Mouse (Mus musculus) embryo, embryonic 9.5 days (tissue): Measurements from ENCODE around the gene Angptl4.

Source experiments
- DNase-seq: peaks from one replicate; pipeline ENCODE4 v3.0.0-alpha.2; 2017; ENCODE audit errors: extremely low spot score

Angptl4 gene

GRCm38 (mm10) chr17:33804745-33805144 lies 23.1 kb upstream of the Angptl4 start:
- no peak for DNase-seq

- DNase-seq: no peak
Observed at GRCm38 (mm10) chr17:33804205-33804604, 22.6 kb upstream of the Angptl4 start.

GRCm38 (mm10) chr17:33802221-33802620 lies 20.6 kb upstream of the Angptl4 start:
- no peak for DNase-seq

DNA sequence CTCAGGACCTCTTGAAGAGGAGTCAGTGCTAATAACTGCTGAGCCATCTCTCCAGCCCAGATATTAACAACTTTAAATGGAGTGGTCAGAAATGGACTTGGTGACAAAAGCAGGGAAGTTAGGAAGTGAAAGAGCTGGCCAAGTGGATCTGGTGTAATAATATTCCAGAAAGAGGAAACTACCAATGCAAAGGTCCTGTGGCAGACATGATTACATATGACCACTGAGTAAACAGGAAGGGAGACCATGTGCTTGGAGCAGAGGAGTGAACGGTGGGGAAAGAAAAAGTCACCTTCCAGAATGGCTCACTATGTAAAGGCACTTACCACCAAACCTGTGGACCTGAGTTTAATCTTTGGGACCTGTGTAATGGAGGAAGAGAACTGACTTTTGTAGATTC lies 17.6 kb upstream of the Angptl4 start:
- no peak for DNase-seq

DNA sequence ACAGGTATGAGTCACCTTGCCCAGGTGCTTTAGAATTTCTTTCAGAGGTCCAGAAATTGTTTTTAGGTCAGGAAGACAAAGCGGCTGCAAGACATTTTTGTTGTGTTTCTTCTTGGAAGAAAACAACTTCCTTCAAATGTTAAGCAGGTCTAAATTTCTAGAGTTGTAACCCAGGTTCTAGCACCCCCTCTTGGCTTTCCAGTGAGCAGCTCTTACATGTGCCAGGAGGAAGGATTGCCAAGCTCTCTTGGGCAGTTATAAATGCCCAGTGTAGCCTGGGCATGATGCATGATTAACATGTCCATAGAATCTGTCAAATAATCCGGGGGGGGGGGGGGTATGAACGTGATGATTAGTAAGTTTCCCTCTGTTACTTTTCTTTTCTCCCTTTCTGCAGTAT lies 16.7 kb upstream of the Angptl4 start:
- no peak for DNase-seq

DNA sequence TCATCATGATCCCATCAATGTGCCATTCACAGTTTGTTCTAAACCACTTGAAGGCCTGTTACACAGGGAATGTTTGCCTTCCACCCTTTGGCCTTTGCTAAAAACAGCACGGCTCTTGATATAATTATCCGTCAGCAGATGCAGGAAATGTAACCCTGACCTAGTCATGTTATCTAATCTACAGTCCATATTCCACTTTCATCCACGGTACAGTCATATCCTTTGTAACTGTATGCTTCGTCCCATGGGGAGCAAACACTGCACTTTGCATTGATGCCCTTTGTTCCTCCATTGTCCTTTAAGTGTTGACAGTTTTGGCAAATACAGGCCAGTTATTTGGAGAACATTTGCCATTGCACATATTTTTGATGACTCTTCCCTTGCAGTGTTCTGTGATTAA lies 7.1 kb upstream of the Angptl4 start:
- DNase-seq: no peak

DNA sequence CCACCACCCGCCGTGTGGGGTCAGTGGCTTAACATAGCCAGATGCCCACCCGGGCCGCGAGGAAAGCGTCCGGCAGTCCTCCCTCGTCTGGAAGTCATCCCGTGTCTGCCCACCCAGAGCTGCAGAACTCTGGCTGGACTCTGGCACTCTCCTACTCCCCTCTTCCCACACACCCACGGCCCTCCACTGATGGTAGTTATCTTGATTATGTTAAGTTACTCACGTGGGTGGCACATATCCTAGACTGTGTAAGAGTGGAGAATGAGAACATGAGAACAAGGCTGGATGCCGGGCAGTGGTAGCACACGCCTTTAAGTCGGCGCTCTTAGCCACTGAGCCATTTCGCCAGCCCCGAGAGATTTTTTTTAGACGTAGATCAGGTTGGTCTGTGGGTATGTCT lies 4.7 kb upstream of the Angptl4 start:
- no peak for DNase-seq

DNA sequence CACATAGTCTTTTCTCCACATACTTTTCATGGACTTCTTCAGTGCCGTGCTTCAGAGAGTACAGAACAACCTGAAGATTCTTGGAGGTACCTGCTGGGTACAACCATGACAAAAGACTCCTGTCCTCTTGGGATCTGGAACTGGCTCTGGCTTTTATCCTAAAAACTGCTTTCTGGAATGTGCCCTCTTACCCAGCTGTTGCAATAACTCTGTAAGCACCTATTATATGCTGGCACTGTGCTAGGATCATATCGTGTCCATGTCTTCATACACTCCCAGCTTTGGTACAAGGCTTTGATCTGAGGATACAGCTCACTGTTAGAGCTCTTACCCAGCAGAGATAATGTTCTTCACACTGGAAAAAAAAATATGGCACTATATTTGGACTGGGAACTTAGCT lies 3.3 kb upstream of the Angptl4 start:
- DNase-seq: no peak

DNA sequence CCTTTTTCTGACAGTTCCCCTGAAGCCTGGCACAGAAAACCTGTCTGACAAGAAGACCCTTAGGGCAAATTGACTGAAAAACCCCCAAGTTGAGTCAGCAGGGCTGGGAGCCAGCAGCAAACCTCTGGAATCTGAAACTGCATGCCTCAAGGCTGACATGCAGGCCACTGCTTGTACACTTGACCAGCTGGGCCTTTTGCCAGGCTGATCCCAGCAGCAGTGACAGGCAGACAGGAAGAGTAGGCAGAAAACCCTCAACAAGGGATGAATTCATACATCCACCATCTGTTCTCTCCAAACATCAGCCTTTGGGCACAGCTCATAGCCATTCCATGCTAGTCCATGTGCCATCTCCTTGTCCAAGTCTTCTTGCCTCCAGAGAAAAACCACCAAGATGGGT lies 1.8 kb upstream of the Angptl4 start:
- no peak for DNase-seq

GRCm38 (mm10) chr17:33782067-33782466 lies 437 bp upstream of the Angptl4 start:
- DNase-seq: no peak

DNA sequence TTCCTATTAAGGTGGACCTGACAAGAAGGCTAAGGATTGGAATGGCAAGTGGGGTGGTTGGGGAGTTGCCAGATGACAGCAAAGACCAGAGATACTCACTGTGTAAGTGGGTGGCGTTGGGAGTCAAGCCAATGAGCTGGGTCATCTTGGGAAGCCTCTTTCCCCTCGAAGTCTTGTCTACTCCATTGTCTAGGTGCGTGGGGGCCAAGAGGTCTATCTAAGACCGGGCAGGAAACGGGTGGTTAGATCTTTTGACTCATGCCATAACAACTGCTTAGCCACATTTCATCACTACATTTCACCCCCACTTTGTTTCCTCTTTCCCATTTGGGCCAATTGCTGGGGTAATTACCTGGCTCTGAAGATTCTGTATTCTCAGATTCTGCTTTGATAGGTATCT lies 1.2 kb downstream of the Angptl4 start:
- no peak for DNase-seq

GRCm38 (mm10) chr17:33779967-33780295 lies 1.7 kb downstream of the Angptl4 start:
- DNase-seq: no peak

GRCm38 (mm10) chr17:33779271-33779966 lies 2.2 kb downstream of the Angptl4 start:
- DNase-seq: peak; percentile 69

- DNase-seq: no peak
Observed at GRCm38 (mm10) chr17:33775287-33775686, 6.3 kb downstream of the Angptl4 start.

DNA sequence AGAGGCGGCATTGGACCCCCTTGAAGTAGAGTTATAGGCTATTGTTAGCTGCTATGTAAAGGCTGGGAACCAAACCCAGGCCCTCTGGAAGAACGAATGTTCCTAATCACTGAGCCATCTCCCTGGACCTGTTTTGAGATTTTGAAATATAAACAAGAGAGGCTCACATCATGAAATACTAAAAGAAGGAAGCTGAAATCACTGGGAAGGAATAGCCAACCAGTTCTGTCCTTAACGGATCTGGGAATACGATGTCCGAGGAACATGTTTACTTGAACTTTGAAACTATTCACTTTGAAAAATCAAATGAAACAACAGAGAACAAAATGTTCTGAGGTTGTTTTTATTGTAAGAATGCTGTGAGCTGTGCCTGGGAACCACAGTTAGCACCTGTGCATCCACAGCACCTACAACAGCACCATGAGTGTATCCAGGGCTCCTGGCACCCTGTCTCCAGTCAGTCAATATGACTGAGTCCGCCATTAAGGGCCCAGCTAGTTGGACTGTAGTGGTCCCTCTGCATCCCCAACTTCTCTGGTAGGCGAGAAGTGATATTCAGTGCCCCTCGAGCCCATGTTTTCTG lies 7.0 kb downstream of the Angptl4 start:
- DNase-seq: no peak

DNA sequence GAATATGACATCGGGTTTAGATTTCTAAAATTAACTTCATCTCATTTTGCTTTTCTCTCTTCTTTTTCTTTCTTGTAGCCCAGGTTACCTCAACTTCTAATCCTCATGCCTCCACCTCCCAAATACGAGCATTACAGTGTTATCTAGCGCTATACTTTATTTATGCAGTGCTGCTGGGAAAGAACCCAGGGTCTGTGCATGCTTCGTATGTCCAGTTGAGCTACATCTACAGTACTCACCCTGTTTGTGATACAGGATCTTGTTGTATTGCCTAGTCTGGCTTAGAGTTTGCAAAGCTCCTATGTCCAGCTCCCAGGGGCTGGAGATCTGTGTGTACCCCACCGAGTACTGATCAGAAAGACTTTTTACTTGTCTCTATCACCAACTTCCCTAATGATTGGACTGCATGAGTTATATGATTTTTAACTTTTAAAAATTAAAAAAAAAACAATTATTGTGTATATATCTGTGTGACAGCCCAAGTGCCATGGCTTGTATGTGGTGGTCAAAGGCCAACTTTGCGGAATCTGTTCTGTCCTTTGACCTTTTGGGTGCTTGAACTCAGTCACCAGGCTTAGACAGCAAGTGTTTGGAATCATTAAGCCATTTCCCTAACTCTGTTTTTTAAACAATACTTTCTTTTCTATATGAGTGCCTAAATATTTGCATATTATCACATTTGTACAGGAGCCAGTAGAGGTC lies 7.6 kb downstream of the Angptl4 start:
- no peak for DNase-seq

DNA sequence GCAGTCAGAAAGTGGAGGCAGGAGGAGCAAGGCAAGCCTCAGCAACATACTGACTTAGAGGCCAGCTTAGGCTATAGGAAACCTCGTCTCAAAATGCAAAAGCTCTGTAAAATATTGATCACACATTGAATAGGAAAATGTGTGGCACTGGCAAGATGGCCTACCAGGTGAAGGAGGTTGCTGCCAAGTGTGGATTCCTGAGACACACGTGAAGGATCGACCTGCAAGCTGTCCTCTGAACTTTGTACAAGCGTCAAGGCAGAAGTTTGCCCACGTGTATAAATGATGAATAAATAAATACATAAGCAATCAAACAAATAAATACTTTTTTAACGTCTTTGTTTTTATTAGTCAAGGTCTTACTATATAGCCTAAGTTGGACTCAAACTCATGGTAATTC lies 8.2 kb downstream of the Angptl4 start:
- DNase-seq: no peak

- no peak for DNase-seq
Observed at GRCm38 (mm10) chr17:33771617-33772016, 10.0 kb downstream of the Angptl4 start.

- DNase-seq: no peak
Observed at GRCm38 (mm10) chr17:33766389-33766788, 15.2 kb downstream of the Angptl4 start.

GRCm38 (mm10) chr17:33760255-33761165 lies 21.1 kb downstream of the Angptl4 start, which contains the start of gene Rab11b:
Rab11b (minus strand) TSS chr17:33760530.
- DNase-seq: peak; percentile 99

- DNase-seq: peak; percentile 97
Observed at GRCm38 (mm10) chr17:33759767-33760254, 21.8 kb downstream of the Angptl4 start.

- DNase-seq: no peak
Observed at GRCm38 (mm10) chr17:33757231-33757630, 24.4 kb downstream of the Angptl4 start.
